Comparison of ENCODE assay signal across 26 mouse cellular contexts in genomic region chr13:113435117-113435516, GRCm38 (mm10).
A peak's percentile ranks its signal among the peaks of the same experiment; 100 is the strongest.
DNase-seq lines count a peak whose midpoint lies in the region; ATAC-seq and TF ChIP-seq lines count a peak whose summit lies in the region.
"Had no signal": no experiment of that assay in that cellular context is flagged by ENCODE, and none has a peak within 500 bp of the region (broad histone marks: within the 10 kb centered on the region; RNA-seq: fewer than 3 reads in every experiment).

No protein-coding gene starts in this region.

- intact Hi-C loops in gastrocnemius, postnatal 14 days (cut with DNase I; ENCODE audit: low total_unique reads), result no loop called here

- TF ChIP-seq POLR2A in bone marrow, adult 2 months (IDR thresholded peaks at IDR 0.05; ENCODE audit: borderline replicate concordance, control insufficient read depth, low read depth, low read length), result no peak

- H3K4me1 ChIP-seq in bone marrow, adult 2 months (ENCODE audit: control insufficient read depth, insufficient read depth, low read length), result no peaks in the 10 kb centered on the region; the same call in 1 of the 2 replicates
- H3K4me1 ChIP-seq: embryonic facial prominence, embryonic 12.5 days; embryonic facial prominence, embryonic 15.5 days; hindbrain, embryonic 10.5 days; hindbrain, embryonic 13.5 days had no signal

- DNase-seq in 416B (ENCODE audit: low read depth), result peak; percentile 34
- no peak for DNase-seq in layer of hippocampus, adult 9-10 months (ENCODE audit: low spot score)
- no peak for DNase-seq in gastrocnemius, postnatal 14 days
- DNase-seq in kidney, adult 9 months, result no peak
- DNase-seq: adrenal gland, adult 8-10 months; adrenal gland, postnatal 25 days; cerebellum, adult 18-20 months; cerebellum, adult 9-10 months; cerebellum, postnatal 14 days; forebrain, postnatal 0 days; gastrocnemius, adult 2 months; gastrocnemius, postnatal 25 days; heart, adult 2 months had no signal

- H3K27ac ChIP-seq in bone marrow, adult 2 months (ENCODE audit: control insufficient read depth, insufficient read depth, low read depth, low read length, poor library complexity), result peak overlapping the region; percentile 72; the same call in 1 of the 2 replicates
- H3K27ac ChIP-seq: embryonic facial prominence, embryonic 12.5 days; embryonic facial prominence, embryonic 15.5 days; gastrocnemius, adult 2 months; heart, adult 2 months; heart, embryonic 10.5 days; heart, embryonic 13.5 days; hindbrain, embryonic 10.5 days; hindbrain, embryonic 13.5 days had no signal

- no peak for TF ChIP-seq CTCF in bone marrow, adult 2 months (IDR thresholded peaks at IDR 0.05; ENCODE audit: control insufficient read depth, insufficient read depth, low read length)

- 26% methylated on average over 4 of the region's 4 CpGs for WGBS in bone marrow, adult 2 months

- peak; percentile 34 to 54; a peak in 2 of 4 replicates for ATAC-seq in hematopoietic stem cell, adult 5-6 weeks (replicated peaks in 1 of 2; ENCODE audit: insufficient read depth in 1 of 2, low FRiP score in 2 of 2, low TSS enrichment in 1 of 2, low read depth in 1 of 2, poor library complexity in 2 of 2, severe bottlenecking in 2 of 2)
- ATAC-seq in monocyte, adult 5-6 weeks (replicated peaks; ENCODE audit: insufficient number of reproducible peaks, low FRiP score, low TSS enrichment, poor library complexity, severe bottlenecking), result 0 out of 2 replicates have a peak, but pooled peaks have one; percentile 48
- ATAC-seq: activated CD4-positive, CD25-positive, alpha-beta regulatory T cell, adult 4 months; forebrain, embryonic 14.5 days; forebrain, postnatal 0 days; hindbrain, embryonic 16.5 days; inflammation-experienced regulatory T-cells, adult 6 months had no signal

- no peak overlapping the region for H3K4me3 ChIP-seq in bone marrow, adult 2 months (replicated peaks; ENCODE audit: control insufficient read depth, low read depth, low read length)
- H3K4me3 ChIP-seq: embryonic facial prominence, embryonic 12.5 days; embryonic facial prominence, embryonic 15.5 days; gastrocnemius, adult 2 months; heart, adult 2 months; heart, embryonic 10.5 days; heart, embryonic 13.5 days; hindbrain, embryonic 10.5 days; hindbrain, embryonic 13.5 days had no signal
